Mouse (Mus musculus) MEL (cell line): ENCODE data around the gene Sipa1l1. TPM values are rescaled to one million over a fixed set of nuclear protein-coding genes. Genes with fewer than 3 reads are reported as not detected.

Experiments
- DNase-seq: peaks from one replicate; pipeline ENCODE4 v3.0.0; 2011; ENCODE audit warnings: low read depth, low spot score
- H3K27ac ChIP-seq: 2 replicates; pipeline ENCODE4 v1.5.1; 2012; ENCODE audit warnings: low read depth, mild to moderate bottlenecking, control low read depth, low read length, moderate library complexity; ENCODE audit not compliant: control insufficient read depth
- H3K27me3 ChIP-seq, 2 experiments: fragments of 150-350 bp in 1 of 2; sonication (generic) in 1 of 2; 2 replicates each; pipeline ENCODE4 v1.6.1; 2012; ENCODE audit warnings: low read length in 2 of 2, mild to moderate bottlenecking in 2 of 2, improper control_type of control experiment in 1 of 2, moderate library complexity in 1 of 2; ENCODE audit not compliant: insufficient read depth in 2 of 2, control insufficient read depth in 1 of 2
- H3K36me3 ChIP-seq, 2 experiments: 2 replicates each; pipeline ENCODE4 v1.6.1; 2012 to 2014; ENCODE audit warnings: low read length in 2 of 2, improper control_type of control experiment in 1 of 2, inconsistent platforms in 1 of 2, mild to moderate bottlenecking in 1 of 2; ENCODE audit not compliant: insufficient read depth in 2 of 2, control insufficient read depth in 1 of 2
- H3K4me1 ChIP-seq, 2 experiments: fragments of 150-350 bp in 1 of 2; sonication (generic) in 1 of 2; 2 replicates each; pipeline ENCODE4 v1.6.1; 2012; ENCODE audit warnings: low read length in 2 of 2, improper control_type of control experiment in 1 of 2, mild to moderate bottlenecking in 1 of 2; ENCODE audit not compliant: insufficient read depth in 2 of 2, control insufficient read depth in 1 of 2
- H3K4me3 ChIP-seq, 2 experiments: fragments of 150-350 bp in 1 of 2; sonication (generic) in 1 of 2; 2 replicates each; pipeline ENCODE4 v1.5.1; 2012; ENCODE audit warnings: low read depth in 2 of 2, low read length in 2 of 2, mild to moderate bottlenecking in 2 of 2, moderate library complexity in 2 of 2, control low read depth in 1 of 2, improper control_type of control experiment in 1 of 2; ENCODE audit not compliant: control insufficient read depth in 1 of 2, insufficient read depth in 1 of 2
- H3K79me2 ChIP-seq: 2 replicates; pipeline ENCODE4 v1.6.1; 2012; ENCODE audit warnings: mild to moderate bottlenecking, low read length, moderate library complexity; ENCODE audit not compliant: control insufficient read depth, poor library complexity, insufficient read depth
- H3K9ac ChIP-seq: 2 replicates; pipeline ENCODE4 v1.6.1; 2012; ENCODE audit warnings: low read depth, mild to moderate bottlenecking, control low read depth, low read length, moderate library complexity; ENCODE audit not compliant: control insufficient read depth, poor library complexity, severe bottlenecking
- H3K9me3 ChIP-seq: fragments of 150-350 bp; sonication (generic); replicated peaks from 2 replicates; pipeline ENCODE4 v1.6.1; 2012; ENCODE audit warnings: mild to moderate bottlenecking, low read length, improper control_type of control experiment, moderate library complexity; ENCODE audit not compliant: insufficient read depth
- BHLHE40 ChIP-seq: IDR thresholded peaks from 2 replicates; pipeline ENCODE4 v1.6.1; 2012; ENCODE audit warnings: low read depth, mild to moderate bottlenecking, inconsistent platforms, low read length, improper control_type of control experiment, borderline replicate concordance
- CHD1 ChIP-seq: IDR thresholded peaks from 2 replicates; pipeline ENCODE4 v1.6.1; 2012; ENCODE audit warnings: low read depth, mild to moderate bottlenecking, inconsistent platforms, low read length, improper control_type of control experiment
- CTCF ChIP-seq, 3 experiments: IDR thresholded peaks in 2 of 3; conservative IDR thresholded peaks in 1 of 3; 2 replicates each; pipeline ENCODE4 v1.5.1; 2011 to 2012; ENCODE audit warnings: low read length in 3 of 3, low read depth in 2 of 3, mild to moderate bottlenecking in 2 of 3, improper control_type of control experiment in 1 of 3, inconsistent platforms in 1 of 3, mixed read lengths in 1 of 3, moderate library complexity in 1 of 3; ENCODE audit not compliant: control insufficient read depth in 1 of 3, insufficient read depth in 1 of 3, poor library complexity in 1 of 3, severe bottlenecking in 1 of 3
- E2F4 ChIP-seq: IDR thresholded peaks from 2 replicates; pipeline ENCODE4 v1.6.1; 2011; ENCODE audit warnings: low read depth, low read length, improper control_type of control experiment, borderline replicate concordance
- GABPA ChIP-seq: IDR thresholded peaks from 2 replicates; pipeline ENCODE4 v1.6.1; 2012; ENCODE audit warnings: low read depth, mild to moderate bottlenecking, inconsistent platforms, low read length, improper control_type of control experiment, moderate library complexity
- KAT2A ChIP-seq: conservative IDR thresholded peaks from 2 replicates; pipeline ENCODE4 v1.6.1; 2012; ENCODE audit warnings: low read depth, low read length, improper control_type of control experiment, inconsistent platforms
- MAFK ChIP-seq: IDR thresholded peaks from 2 replicates; pipeline ENCODE4 v1.6.1; 2011; ENCODE audit warnings: low read depth, mild to moderate bottlenecking, low read length, improper control_type of control experiment, borderline replicate concordance
- MAX ChIP-seq: IDR thresholded peaks from 2 replicates; pipeline ENCODE4 v1.6.1; 2011; ENCODE audit warnings: low read length, improper control_type of control experiment
- MEF2A ChIP-seq: IDR thresholded peaks from 2 replicates; pipeline ENCODE4 v1.6.1; 2014; ENCODE audit warnings: low read depth, mild to moderate bottlenecking, inconsistent platforms, low read length, improper control_type of control experiment; ENCODE audit not compliant: poor library complexity, insufficient replicate concordance, severe bottlenecking; ENCODE audit errors: extremely low read depth
- NELFE ChIP-seq: IDR thresholded peaks from 2 replicates; pipeline ENCODE4 v1.6.1; 2011; ENCODE audit warnings: low read depth, low read length, improper control_type of control experiment
- NRF1 ChIP-seq: IDR thresholded peaks from 2 replicates; pipeline ENCODE4 v1.6.1; 2014; ENCODE audit warnings: low read depth, mild to moderate bottlenecking, inconsistent platforms, low read length, improper control_type of control experiment, moderate library complexity; ENCODE audit not compliant: poor library complexity, insufficient read depth, severe bottlenecking
- POLR2A ChIP-seq, 2 experiments: IDR thresholded peaks; 2 replicates each; pipeline ENCODE4 v1.6.1; 2011 to 2012; ENCODE audit warnings: low read length in 2 of 2, mild to moderate bottlenecking in 2 of 2, control low read depth in 1 of 2, improper control_type of control experiment in 1 of 2, low read depth in 1 of 2, moderate library complexity in 1 of 2; ENCODE audit not compliant: control insufficient read depth in 1 of 2, insufficient read depth in 1 of 2, poor library complexity in 1 of 2
- POLR2AphosphoS5 ChIP-seq: IDR thresholded peaks from 2 replicates; pipeline ENCODE4 v1.6.1; 2012; ENCODE audit warnings: low read depth, borderline replicate concordance, mild to moderate bottlenecking, inconsistent platforms, low read length, moderate library complexity, mixed read lengths
- TAL1 ChIP-seq: IDR thresholded peaks from 2 replicates; pipeline ENCODE4 v1.6.1; 2012; ENCODE audit warnings: mild to moderate bottlenecking, inconsistent platforms, low read length, moderate library complexity, mixed read lengths
- TCF12 ChIP-seq: IDR thresholded peaks from 2 replicates; pipeline ENCODE4 v1.6.1; 2014; ENCODE audit warnings: low read depth, mild to moderate bottlenecking, inconsistent platforms, low read length, improper control_type of control experiment, moderate library complexity
- UBTF ChIP-seq: IDR thresholded peaks from 2 replicates; pipeline ENCODE4 v1.6.1; 2012; ENCODE audit warnings: low read depth, mild to moderate bottlenecking, inconsistent platforms, low read length, improper control_type of control experiment, moderate library complexity, borderline replicate concordance; ENCODE audit not compliant: insufficient read depth
- ZMIZ1 ChIP-seq: IDR thresholded peaks from 2 replicates; pipeline ENCODE4 v1.6.1; 2012; ENCODE audit warnings: low read depth, mild to moderate bottlenecking, inconsistent platforms, low read length, improper control_type of control experiment, moderate library complexity
- ZNF384 ChIP-seq: IDR thresholded peaks from 2 replicates; pipeline ENCODE4 v1.6.1; 2012; ENCODE audit warnings: low read depth, mild to moderate bottlenecking, inconsistent platforms, low read length, improper control_type of control experiment
- polyA plus RNA-seq, 2 experiments: library from polyadenylated mRNA; stranded (reverse) in 1 of 2; unstranded in 1 of 2; fragments of >175 nt in 1 of 2; fragments of >200 nt in 1 of 2; gene quantifications; 2 replicates each; pipeline versions ENCODE4 v1.2.1 to v1.2.4; 2012; ENCODE audit warnings: low replicate concordance in 2 of 2, low read depth in 1 of 2; ENCODE audit not compliant: insufficient read length in 2 of 2, insufficient read depth in 1 of 2, missing spikeins in 1 of 2
- total RNA-seq: library from RNA; depleted of rRNA; stranded (reverse); fragments of 300-350 nt; gene quantifications from 2 replicates; pipeline ENCODE4 v1.2.3, GENCODE M21; 2012

Sipa1l1 gene
- total and polyA plus RNA-seq, 3 experiments: 18.1 to 42.7 (median 19.3) TPM

DNA sequence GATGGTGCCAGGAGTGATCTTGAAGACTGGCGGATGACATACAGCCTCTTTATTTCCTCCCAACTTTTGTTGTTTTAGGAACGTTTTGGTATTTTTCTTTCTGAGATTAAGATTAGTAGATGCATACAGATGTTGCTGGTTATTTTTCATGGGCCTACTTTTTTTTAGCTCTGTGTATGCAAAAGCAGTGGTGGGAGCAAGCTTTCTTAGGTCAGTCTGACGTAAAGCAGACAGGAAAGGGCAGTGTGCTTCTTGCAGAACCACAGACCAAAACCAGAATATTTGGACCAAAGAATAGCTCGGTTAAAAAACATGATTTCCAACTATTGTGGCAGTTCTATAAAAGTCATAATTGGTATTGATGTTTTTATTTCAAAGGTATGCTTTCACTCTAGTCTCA lies 226.1 kb downstream of the Sipa1l1 start:
- no peak overlapping the region for H3K4me3 ChIP-seq
- no peak for DNase-seq
- TF ChIP-seq MAFK (no peak), CHD1 (no peak), KAT2A (no peak), BHLHE40 (no peak), TAL1 (no peak), ZNF384 (no peak), E2F4 (no peak), MAX (no peak), GABPA (no peak)
- no peak overlapping the region for H3K27ac ChIP-seq
- no peaks in the 10 kb centered on the region for H3K9me3 ChIP-seq
- H3K79me2 ChIP-seq: no peaks in the 10 kb centered on the region
- no peak overlapping the region for H3K9ac ChIP-seq
- no peaks in the 10 kb centered on the region for H3K27me3 ChIP-seq
- peaks cover 0 to 3% of the 10 kb centered on the region in 2 experiments; a peak in 1 of 4 replicates for H3K36me3 ChIP-seq
- no peaks in the 10 kb centered on the region for H3K4me1 ChIP-seq

DNA sequence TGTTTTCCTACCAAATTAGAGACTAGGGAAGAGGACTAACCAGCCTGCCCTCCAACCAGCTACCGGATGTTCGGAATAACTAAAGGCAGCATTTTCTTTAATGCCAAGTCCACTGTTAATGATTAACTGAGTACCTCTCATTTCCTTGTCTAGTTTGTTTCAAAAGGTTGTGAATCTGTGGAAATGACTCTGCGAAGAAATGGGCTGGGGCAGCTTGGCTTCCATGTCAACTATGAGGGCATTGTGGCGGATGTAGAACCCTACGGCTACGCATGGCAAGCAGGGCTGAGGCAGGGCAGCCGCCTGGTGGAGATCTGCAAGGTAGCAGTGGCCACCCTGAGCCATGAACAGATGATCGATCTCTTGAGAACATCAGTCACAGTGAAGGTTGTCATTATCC lies 228.1 kb downstream of the Sipa1l1 start:
- Histone ChIP-seq H3K4me3 (no peak overlapping the region), H3K27me3 (no peaks in the 10 kb centered on the region), H3K36me3 (0 out of 4 replicates have a peak, but pooled peaks cover 0 to 3% of the 10 kb centered on the region in 2 experiments), H3K79me2 (no peaks in the 10 kb centered on the region), H3K9me3 (no peaks in the 10 kb centered on the region), H3K27ac (no peak overlapping the region), H3K4me1 (no peaks in the 10 kb centered on the region), H3K9ac (no peak overlapping the region)
- DNase-seq: no peak
- TF ChIP-seq E2F4 (no peak), UBTF (no peak), POLR2A (IDR thresholded peaks at IDR 0.05; ENCODE audit: control insufficient read depth in 1 of 2, insufficient read depth in 1 of 2, low read depth in 1 of 2, low read length in 2 of 2, poor library complexity in 1 of 2) (no peak), KAT2A (no peak), ZNF384 (no peak), MEF2A (no peak), POLR2AphosphoS5 (no peak)

DNA sequence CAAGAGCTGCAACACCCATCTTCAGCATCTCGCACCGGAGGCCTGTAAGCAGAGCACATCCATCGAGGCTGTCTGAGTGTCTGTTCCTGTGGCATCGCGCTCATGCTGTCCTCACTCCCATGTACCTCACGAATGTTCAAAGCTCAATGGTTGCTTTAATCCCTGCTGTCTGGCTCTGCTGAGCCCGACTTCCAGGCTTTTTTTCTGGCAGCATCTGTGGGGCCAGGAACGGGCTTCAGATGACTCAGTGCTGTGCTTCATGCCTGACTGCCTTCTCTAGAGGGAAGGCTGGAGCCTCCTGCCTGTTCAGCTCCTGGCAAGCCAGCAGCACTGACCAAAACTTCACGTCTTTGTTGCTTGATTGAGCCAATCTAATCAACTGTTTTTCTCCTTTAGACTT lies 228.6 kb downstream of the Sipa1l1 start:
- H3K27ac ChIP-seq: no peak overlapping the region
- H3K9me3 ChIP-seq: no peaks in the 10 kb centered on the region
- H3K36me3 ChIP-seq: 0 out of 4 replicates have a peak, but pooled peaks cover 0 to 3% of the 10 kb centered on the region in 2 experiments
- no peaks in the 10 kb centered on the region for H3K79me2 ChIP-seq
- H3K27me3 ChIP-seq: no peaks in the 10 kb centered on the region
- DNase-seq: no peak
- no peak overlapping the region for H3K4me3 ChIP-seq
- H3K9ac ChIP-seq: no peak overlapping the region
- H3K4me1 ChIP-seq: no peaks in the 10 kb centered on the region
- TF ChIP-seq KAT2A (no peak), NELFE (no peak), CTCF (IDR thresholded peaks at IDR 0.05 in 2 of 3, conservative IDR thresholded peaks at IDR 0.05 in 1 of 3; ENCODE audit: control insufficient read depth in 1 of 3, insufficient read depth in 1 of 3, low read depth in 2 of 3, low read length in 3 of 3, poor library complexity in 1 of 3, severe bottlenecking in 1 of 3) (no peak), ZMIZ1 (no peak), POLR2AphosphoS5 (no peak), NRF1 (no peak), E2F4 (no peak), MAX (no peak), TCF12 (no peak)
